Mouse (Mus musculus): ENCODE data around the gene Ceacam9. TPM values are rescaled to one million over a fixed set of nuclear protein-coding genes. Genes with fewer than 3 reads are reported as not detected.
"Not testable (repeated sequence)": the region's sequence is repeated elsewhere in the genome, so short reads cannot be mapped to it uniquely, and the experiment has no call there.

Ceacam9 gene
- polyA plus RNA-seq (2012; rRNA removed), result not detected in 2 replicates

- Histone ChIP-seq H3K27ac (ENCODE audit: insufficient read depth, low read length) (no peak within 1 kb of the TSS), H3K27me3 (ENCODE audit: control insufficient read depth, insufficient read depth, low read length) (no peaks in the 10 kb centered on the region), H3K4me1 (ENCODE audit: control insufficient read depth, insufficient read depth, low read length) (peaks cover 4% of the 10 kb centered on the region), H3K4me3 (replicated peaks; ENCODE audit: insufficient read depth, low read depth, low read length) (no peak within 1 kb of the TSS)
- DNase-seq, result no peak
- TF ChIP-seq CTCF (IDR thresholded peaks at IDR 0.05; ENCODE audit: borderline replicate concordance, insufficient read depth, low read depth, low read length) (no peak), POLR2A (IDR thresholded peaks at IDR 0.05; ENCODE audit: borderline replicate concordance, insufficient read depth, low read length) (no peak)
- WGBS, result 85% methylated on average over 2 of the region's 2 CpGs
Measured at GRCm38 (mm10) chr7:16721629-16722028, at the start of gene Ceacam9. Gene Ceacam9, plus strand, starts transcription at chr7:16721929.

DNA sequence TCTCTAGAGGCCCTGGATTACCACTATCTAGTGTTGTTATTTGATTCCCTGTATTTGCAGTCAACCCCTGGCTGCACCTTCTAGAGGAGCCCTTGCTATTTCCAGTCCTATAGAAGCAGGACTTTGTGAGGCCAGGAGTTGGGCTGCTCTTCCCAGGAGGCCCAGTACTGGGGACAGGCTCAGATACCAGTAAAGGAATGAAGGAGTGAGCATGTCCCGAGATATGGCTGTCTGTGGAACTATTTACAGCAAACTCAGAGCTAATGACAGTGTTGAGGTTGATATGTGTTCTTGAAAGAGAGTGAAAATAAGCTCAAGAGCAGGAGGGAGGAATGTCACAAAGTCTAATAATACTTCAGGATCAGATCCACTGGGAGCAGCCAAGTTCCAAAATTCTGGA is 47.9 kb upstream of the Ceacam9 start:
- DNase-seq, result no peak
- WGBS, result 64% methylated on average over 1 of the region's 1 CpGs
- TF ChIP-seq CTCF (IDR thresholded peaks at IDR 0.05; ENCODE audit: borderline replicate concordance, insufficient read depth, low read depth, low read length) (no peak), POLR2A (IDR thresholded peaks at IDR 0.05; ENCODE audit: borderline replicate concordance, insufficient read depth, low read length) (no peak)

GRCm38 (mm10) chr7:16674699-16675098 is 47.0 kb upstream of the Ceacam9 start:
- WGBS, result 64% methylated on average over 5 of the region's 5 CpGs
- not testable (repeated sequence) for H3K4me3 ChIP-seq (replicated peaks; ENCODE audit: insufficient read depth, low read depth, low read length); H3K27ac ChIP-seq (ENCODE audit: insufficient read depth, low read length); H3K27me3 ChIP-seq (ENCODE audit: control insufficient read depth, insufficient read depth, low read length); H3K4me1 ChIP-seq (ENCODE audit: control insufficient read depth, insufficient read depth, low read length); DNase-seq

More for the DNA sequence above, 47.9 kb upstream of the Ceacam9 start:
- no peaks in the 10 kb centered on the region for H3K27me3 ChIP-seq (ENCODE audit: control insufficient read depth, insufficient read depth, low read length)
- H3K4me3 ChIP-seq (replicated peaks; ENCODE audit: insufficient read depth, low read depth, low read length), result no peak overlapping the region
- H3K4me1 ChIP-seq (ENCODE audit: control insufficient read depth, insufficient read depth, low read length), result no peaks in the 10 kb centered on the region
- H3K27ac ChIP-seq (ENCODE audit: insufficient read depth, low read length), result no peak overlapping the region

GRCm38 (mm10) chr7:16675605-16676004 is 46.1 kb upstream of the Ceacam9 start, which contains the start of gene Ceacam15:
Gene Ceacam15, minus strand, starts transcription at chr7:16675705.
- no peak for DNase-seq
- Histone ChIP-seq H3K27ac (ENCODE audit: insufficient read depth, low read length) (no peak within 1 kb of the TSS), H3K4me1 (ENCODE audit: control insufficient read depth, insufficient read depth, low read length) (no peaks in the 10 kb centered on the region), H3K27me3 (ENCODE audit: control insufficient read depth, insufficient read depth, low read length) (no peaks in the 10 kb centered on the region), H3K4me3 (replicated peaks; ENCODE audit: insufficient read depth, low read depth, low read length) (no peak within 1 kb of the TSS)
- TF ChIP-seq CTCF (IDR thresholded peaks at IDR 0.05; ENCODE audit: borderline replicate concordance, insufficient read depth, low read depth, low read length) (no peak), POLR2A (IDR thresholded peaks at IDR 0.05; ENCODE audit: borderline replicate concordance, insufficient read depth, low read length) (no peak)
- WGBS, result 57% methylated on average over 1 of the region's 1 CpGs

- 44% methylated on average over 3 of the region's 3 CpGs for WGBS
- H3K27ac ChIP-seq (ENCODE audit: insufficient read depth, low read length); H3K4me1 ChIP-seq (ENCODE audit: control insufficient read depth, insufficient read depth, low read length); DNase-seq; H3K4me3 ChIP-seq (replicated peaks; ENCODE audit: insufficient read depth, low read depth, low read length); H3K27me3 ChIP-seq (ENCODE audit: control insufficient read depth, insufficient read depth, low read length): not testable (repeated sequence)
Measured at GRCm38 (mm10) chr7:16680194-16680593, 41.5 kb upstream of the Ceacam9 start.

- no peak for DNase-seq
- Histone ChIP-seq H3K27me3 (ENCODE audit: control insufficient read depth, insufficient read depth, low read length) (no peaks in the 10 kb centered on the region), H3K27ac (ENCODE audit: insufficient read depth, low read length) (no peak overlapping the region), H3K4me1 (ENCODE audit: control insufficient read depth, insufficient read depth, low read length) (no peaks in the 10 kb centered on the region), H3K4me3 (replicated peaks; ENCODE audit: insufficient read depth, low read depth, low read length) (no peak overlapping the region)
- TF ChIP-seq POLR2A (IDR thresholded peaks at IDR 0.05; ENCODE audit: borderline replicate concordance, insufficient read depth, low read length) (no peak), CTCF (IDR thresholded peaks at IDR 0.05; ENCODE audit: borderline replicate concordance, insufficient read depth, low read depth, low read length) (no peak)
- WGBS, result 72% methylated on average over 5 of the region's 5 CpGs
Measured at GRCm38 (mm10) chr7:16689196-16689595, 32.5 kb upstream of the Ceacam9 start.

DNA sequence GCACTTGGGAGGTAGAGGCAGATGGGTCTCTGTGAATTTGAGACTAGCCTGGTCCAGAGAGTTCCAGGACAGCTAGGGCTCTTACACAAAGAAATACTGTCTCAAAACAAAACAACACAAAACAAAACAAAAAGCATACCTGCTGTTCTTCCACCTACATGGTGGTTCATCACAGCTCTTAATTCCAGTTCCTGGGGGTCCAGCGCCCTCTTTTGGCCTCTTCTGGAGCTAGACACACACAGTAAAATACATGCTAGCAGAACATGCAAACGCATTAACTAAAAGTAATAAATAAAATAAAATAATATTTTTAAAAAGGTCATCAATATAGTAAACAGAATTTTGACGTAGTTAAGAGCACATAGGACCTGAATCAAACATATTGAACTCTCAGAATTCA is 26.7 kb upstream of the Ceacam9 start:
- H3K4me1 ChIP-seq (ENCODE audit: control insufficient read depth, insufficient read depth, low read length), result no peaks in the 10 kb centered on the region
- DNase-seq, result no peak
- no peak overlapping the region for H3K27ac ChIP-seq (ENCODE audit: insufficient read depth, low read length)
- TF ChIP-seq CTCF (IDR thresholded peaks at IDR 0.05; ENCODE audit: borderline replicate concordance, insufficient read depth, low read depth, low read length) (no peak), POLR2A (IDR thresholded peaks at IDR 0.05; ENCODE audit: borderline replicate concordance, insufficient read depth, low read length) (no peak)
- WGBS, result 41% methylated on average over 3 of the region's 3 CpGs
- no peaks in the 10 kb centered on the region for H3K27me3 ChIP-seq (ENCODE audit: control insufficient read depth, insufficient read depth, low read length)
- no peak overlapping the region for H3K4me3 ChIP-seq (replicated peaks; ENCODE audit: insufficient read depth, low read depth, low read length)

GRCm38 (mm10) chr7:16699042-16699441 is 22.7 kb upstream of the Ceacam9 start:
- no peak overlapping the region for H3K4me3 ChIP-seq (replicated peaks; ENCODE audit: insufficient read depth, low read depth, low read length)
- no peak for DNase-seq
- WGBS, result 53% methylated on average over 2 of the region's 2 CpGs
- H3K4me1 ChIP-seq (ENCODE audit: control insufficient read depth, insufficient read depth, low read length), result no peaks in the 10 kb centered on the region
- TF ChIP-seq POLR2A (IDR thresholded peaks at IDR 0.05; ENCODE audit: borderline replicate concordance, insufficient read depth, low read length), result no peak
- TF ChIP-seq CTCF (IDR thresholded peaks at IDR 0.05; ENCODE audit: borderline replicate concordance, insufficient read depth, low read depth, low read length), result no peak
- H3K27ac ChIP-seq (ENCODE audit: insufficient read depth, low read length), result no peak overlapping the region
- H3K27me3 ChIP-seq (ENCODE audit: control insufficient read depth, insufficient read depth, low read length), result no peaks in the 10 kb centered on the region

- TF ChIP-seq POLR2A (IDR thresholded peaks at IDR 0.05; ENCODE audit: borderline replicate concordance, insufficient read depth, low read length) (no peak), CTCF (IDR thresholded peaks at IDR 0.05; ENCODE audit: borderline replicate concordance, insufficient read depth, low read depth, low read length) (no peak)
- no peak overlapping the region for H3K27ac ChIP-seq (ENCODE audit: insufficient read depth, low read length)
- DNase-seq, result no peak
- H3K4me3 ChIP-seq (replicated peaks; ENCODE audit: insufficient read depth, low read depth, low read length), result no peak overlapping the region
- H3K4me1 ChIP-seq (ENCODE audit: control insufficient read depth, insufficient read depth, low read length), result no peaks in the 10 kb centered on the region
- WGBS, result 73% methylated on average over 5 of the region's 5 CpGs
- no peaks in the 10 kb centered on the region for H3K27me3 ChIP-seq (ENCODE audit: control insufficient read depth, insufficient read depth, low read length)
Measured at GRCm38 (mm10) chr7:16700583-16700982, 21.1 kb upstream of the Ceacam9 start.

All from cerebellum, adult 2 months (tissue).